Mouse (Mus musculus) hematopoietic multipotent progenitor cell, adult 10-12 weeks (in vitro differentiated cells): ENCODE measurements around the gene Tmem132e. TPM values are rescaled to one million over a fixed set of nuclear protein-coding genes. Genes with fewer than 3 reads are reported as not detected.

Experiments
- polyA plus RNA-seq: library from polyadenylated mRNA; stranded (reverse); fragments of >175 nt; gene quantifications from 2 replicates; pipeline ENCODE4 v1.2.3, GENCODE M21; 2012; ENCODE audit warnings: low replicate concordance

Gene Tmem132e
- polyA plus RNA-seq: 0.23 and 0.28 TPM in 2 replicates

DNA sequence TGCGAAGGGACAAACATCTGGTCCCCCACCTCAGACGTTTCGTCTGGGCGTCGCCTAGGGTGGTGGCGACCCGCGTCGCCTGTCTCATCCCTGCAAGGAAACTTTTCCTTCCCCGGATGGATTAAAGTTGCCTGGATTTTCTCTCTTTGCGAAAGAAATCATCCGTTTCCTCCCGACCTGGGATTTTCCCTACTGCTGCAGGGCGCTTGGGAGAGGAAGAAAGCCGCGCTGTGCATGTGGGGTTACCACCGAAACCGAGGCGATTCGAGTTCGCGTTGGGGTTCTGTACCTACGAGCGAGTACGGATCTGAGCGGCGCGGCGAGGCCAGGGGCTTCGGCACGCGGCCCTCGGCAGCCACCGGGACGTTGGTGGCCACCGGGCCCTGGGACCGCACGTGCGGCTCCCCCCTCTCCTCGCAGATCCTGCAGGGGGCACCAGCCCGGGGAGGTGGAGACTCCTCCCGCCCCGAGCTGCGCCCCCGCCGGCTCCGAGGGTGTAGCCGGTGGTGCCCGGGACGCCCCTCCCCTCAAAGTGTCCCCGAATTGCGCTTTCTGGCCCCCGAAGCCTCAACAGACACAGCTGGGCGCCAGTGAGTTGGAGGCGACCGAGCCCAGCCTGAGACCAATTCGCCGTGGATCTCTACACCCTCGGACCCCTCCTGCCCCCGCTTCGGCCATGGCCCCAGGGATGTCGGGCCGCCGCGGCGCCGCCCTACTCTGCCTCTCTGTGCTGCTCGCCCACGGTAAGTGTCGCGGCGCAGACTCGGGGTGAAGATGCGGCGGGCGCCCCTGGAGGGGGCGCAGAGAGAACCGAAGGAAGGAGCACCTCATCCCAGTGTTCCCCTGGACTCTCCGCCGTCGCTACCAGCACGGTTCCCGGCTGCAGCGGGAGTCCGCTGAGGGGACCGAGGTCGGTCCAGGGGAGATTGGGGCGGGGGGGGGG is at the start of gene Tmem132e:
Gene Tmem132e (plus strand): TSS at position 530 of the 943 bp plus-strand sequence.

Other genes with a start within 250 kb of the Tmem132e start
- gene Ccl1, start 83.2 kb upstream of the Tmem132e start, polyA plus RNA-seq: 0.33 TPM in 1 of 2 replicates, not detected in the other